Mouse (Mus musculus): ENCODE measurements around the gene Ctbp2.

GRCm38 (mm10) chr7:133132702-133133101 lies 8.5 kb upstream of the Ctbp2 start:
- TF ChIP-seq GATA1 (IDR thresholded peaks at IDR 0.05; ENCODE audit: borderline replicate concordance, low read length) (no peak), FLI1 (IDR thresholded peaks at IDR 0.05; ENCODE audit: low read length) (no peak)

Data from megakaryocyte, embryonic 14.5 days (primary cell).